ENCODE assay signal across 9 mouse cellular contexts in the genomic region with DNA sequence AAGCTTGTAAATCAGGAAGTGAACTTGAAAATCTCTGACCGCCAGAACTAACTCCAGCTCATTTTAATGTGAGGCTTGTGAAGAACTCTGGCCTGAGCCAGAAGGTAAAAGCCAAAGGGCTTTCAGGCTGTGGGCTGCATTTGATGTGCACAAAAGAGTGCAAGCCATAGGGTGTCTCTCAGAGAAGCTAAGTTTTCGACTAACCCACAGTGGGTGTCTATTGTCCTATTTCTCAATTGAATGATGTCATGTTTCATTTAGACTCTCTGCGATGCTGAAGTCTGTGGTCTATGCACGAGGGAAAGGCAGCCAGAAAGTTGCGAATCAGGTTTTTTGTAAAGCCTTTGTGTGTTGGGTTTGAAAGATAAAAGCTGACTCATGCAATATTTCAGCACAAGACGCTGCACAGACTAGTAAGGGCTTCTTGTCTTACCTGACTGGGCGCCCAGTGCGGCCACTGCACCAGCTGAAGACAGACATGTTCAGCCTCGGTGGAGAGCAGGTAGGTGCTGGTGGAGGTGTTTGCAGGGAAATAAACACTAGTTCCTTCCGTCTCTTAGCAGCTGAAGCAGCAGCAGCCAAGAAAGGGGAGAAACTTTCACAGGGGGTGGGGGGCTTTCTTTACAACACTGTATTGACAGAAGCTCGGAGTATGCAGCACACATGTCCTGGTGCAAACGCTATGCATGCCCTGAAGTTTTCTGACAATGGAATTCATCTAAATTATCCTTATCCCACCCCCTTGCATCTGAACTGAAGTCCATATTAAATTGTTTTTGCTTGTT.
A peak's percentile ranks its signal among the peaks of the same experiment; 100 is the strongest.
DNase-seq lines count a peak whose midpoint lies in the region; ATAC-seq and TF ChIP-seq lines count a peak whose summit lies in the region.
"Had no signal": no experiment of that assay in that cellular context is flagged by ENCODE, and none has a peak within 500 bp of the region (broad histone marks: within the 10 kb centered on the region; RNA-seq: fewer than 3 reads in every experiment).

No protein-coding gene starts in this region.

- ATAC-seq in heart, embryonic 13.5 days (ENCODE audit: extremely low read depth, insufficient number of reproducible peaks, low FRiP score, low TSS enrichment), result no peak
- peak; percentile 75 for ATAC-seq in hindbrain, embryonic 13.5 days (ENCODE audit: low FRiP score)
- peak; percentile 61 for ATAC-seq in midbrain, postnatal 0 days (ENCODE audit: low FRiP score)

- H3K4me1 ChIP-seq in heart, embryonic 13.5 days, result peaks cover 20% of the 10 kb centered on the region
- peaks cover 26% of the 10 kb centered on the region for H3K4me1 ChIP-seq in hindbrain, embryonic 13.5 days (replicated peaks)
- peaks cover 13% of the 10 kb centered on the region for H3K4me1 ChIP-seq in midbrain, postnatal 0 days (ENCODE audit: insufficient read depth, low read length)
- peaks cover 12% of the 10 kb centered on the region; the same call in 1 of the 2 replicates for H3K4me1 ChIP-seq in heart, embryonic 10.5 days

- H3K4me2 ChIP-seq in heart, embryonic 13.5 days, result peak overlapping the region; percentile 13; the same call in 1 of the 2 replicates
- peak overlapping the region; percentile 50 for H3K4me2 ChIP-seq in hindbrain, embryonic 13.5 days
- H3K4me2 ChIP-seq in midbrain, postnatal 0 days (ENCODE audit: low read depth, low read length, poor library complexity, severe bottlenecking), result peak overlapping the region; percentile 53

- no peak overlapping the region for H3K4me3 ChIP-seq in heart, embryonic 13.5 days
- peak overlapping the region; percentile 24 for H3K4me3 ChIP-seq in hindbrain, embryonic 13.5 days
- peak overlapping the region; percentile 27 for H3K4me3 ChIP-seq in midbrain, postnatal 0 days (ENCODE audit: low read depth, low read length)
- no peak overlapping the region for H3K4me3 ChIP-seq in heart, embryonic 10.5 days

- no peaks in the 10 kb centered on the region for H3K9me3 ChIP-seq in heart, embryonic 13.5 days
- H3K9me3 ChIP-seq in hindbrain, embryonic 13.5 days, result no peaks in the 10 kb centered on the region
- no peaks in the 10 kb centered on the region for H3K9me3 ChIP-seq in midbrain, postnatal 0 days (ENCODE audit: low read length)
- H3K9me3 ChIP-seq in heart, embryonic 10.5 days, result no peaks in the 10 kb centered on the region

- TF ChIP-seq CTCF in midbrain, postnatal 0 days (IDR thresholded peaks at IDR 0.05), result no peak

- DNase-seq in heart, adult 8-10 months (ENCODE audit: low spot score), result no peak
- DNase-seq in embryo, embryonic 10 days (ENCODE audit: low spot score), result peak; percentile 64
- peak; percentile 61 for DNase-seq in midbrain, postnatal 0 days (ENCODE audit: low spot score)
- DNase-seq in thymus, postnatal 4 days, result no peak
- DNase-seq in heart, embryonic 10.5 days (ENCODE audit: low spot score), result no peak
- DNase-seq in gastrocnemius, postnatal 10 days, result no peak
- DNase-seq: kidney, adult 11 months had no signal

- H3K27ac ChIP-seq in heart, embryonic 13.5 days (replicated peaks), result peak overlapping the region; percentile 42; the same call in 1 of the 2 replicates
- H3K27ac ChIP-seq in hindbrain, embryonic 13.5 days, result peak overlapping the region; percentile 45
- no peak overlapping the region for H3K27ac ChIP-seq in midbrain, postnatal 0 days (ENCODE audit: low read depth, low read length)
- H3K27ac ChIP-seq in heart, embryonic 10.5 days, result no peak overlapping the region; the same call in 1 of the 2 replicates

- no peaks in the 10 kb centered on the region for H3K27me3 ChIP-seq in heart, embryonic 13.5 days (replicated peaks)
- H3K27me3 ChIP-seq in hindbrain, embryonic 13.5 days, result no peaks in the 10 kb centered on the region
- no peaks in the 10 kb centered on the region for H3K27me3 ChIP-seq in midbrain, postnatal 0 days (ENCODE audit: insufficient read depth, low read length)
- H3K27me3 ChIP-seq in heart, embryonic 10.5 days (ENCODE audit: insufficient read depth, poor library complexity, severe bottlenecking), result no peaks in the 10 kb centered on the region

- no peaks in the 10 kb centered on the region for H3K36me3 ChIP-seq in heart, embryonic 13.5 days
- H3K36me3 ChIP-seq in hindbrain, embryonic 13.5 days, result no peaks in the 10 kb centered on the region
- H3K36me3 ChIP-seq in midbrain, postnatal 0 days (ENCODE audit: insufficient read depth, low read length), result no peaks in the 10 kb centered on the region
- no peaks in the 10 kb centered on the region for H3K36me3 ChIP-seq in heart, embryonic 10.5 days

- no peak overlapping the region for H3K9ac ChIP-seq in heart, embryonic 13.5 days
- peak overlapping the region; percentile 36; the same call in 1 of the 2 replicates for H3K9ac ChIP-seq in hindbrain, embryonic 13.5 days
- peak overlapping the region; percentile 33; the same call in 1 of the 2 replicates for H3K9ac ChIP-seq in midbrain, postnatal 0 days (replicated peaks; ENCODE audit: low read length, poor library complexity, severe bottlenecking)

- 41% methylated on average over 12 of the region's 12 CpGs for WGBS in heart, embryonic 13.5 days
- WGBS in hindbrain, embryonic 13.5 days, result 5% methylated on average over 12 of the region's 12 CpGs
- 7% methylated on average over 12 of the region's 12 CpGs for WGBS in midbrain, postnatal 0 days
- 44% methylated on average over 12 of the region's 12 CpGs for WGBS in heart, embryonic 10.5 days

Comparison
In these comparisons a context has a peak if more than half of its experiments do, and no peak if none do; other contexts are left out.
1. H3K27ac ChIP-seq: peak in heart, embryonic 13.5 days (single experiment) and hindbrain, embryonic 13.5 days (single experiment); none in midbrain, postnatal 0 days (single experiment) and heart, embryonic 10.5 days (single experiment).
2. H3K4me3 ChIP-seq: peak in hindbrain, embryonic 13.5 days (single experiment) and midbrain, postnatal 0 days (single experiment); none in heart, embryonic 13.5 days (single experiment) and heart, embryonic 10.5 days (single experiment).
3. DNase-seq: peak in embryo, embryonic 10 days (single experiment) and midbrain, postnatal 0 days (single experiment); none in heart, adult 8-10 months (single experiment), thymus, postnatal 4 days (single experiment), heart, embryonic 10.5 days (single experiment) and gastrocnemius, postnatal 10 days (single experiment).
4. Peak in every context shown above with its lines, with median percentiles within 50 percentile points of each other: H3K4me2 ChIP-seq.